Comparison of ENCODE assay signal across 24 mouse cellular contexts in genomic region chr2:163461307-163461706, GRCm38 (mm10). TPM values are rescaled to one million over a fixed set of nuclear protein-coding genes. Genes with fewer than 3 reads are reported as not detected.
DNase-seq lines count a peak whose midpoint lies in the region; TF ChIP-seq lines count a peak whose summit lies in the region.
"Not testable (repeated sequence)": the region's sequence is repeated elsewhere in the genome, so short reads cannot be mapped to it uniquely, and the experiment has no call there.
"Had no signal": no experiment of that assay in that cellular context is flagged by ENCODE, and none has a peak within 500 bp of the region (broad histone marks: within the 10 kb centered on the region; RNA-seq: fewer than 3 reads in every experiment).

No protein-coding gene starts in this region.

- H3K4me1 ChIP-seq in ES-Bruce4 (ENCODE audit: control insufficient read depth, insufficient read depth, low read length) (peaks cover 12% of the 10 kb centered on the region), ES-E14 (ENCODE audit: control insufficient read depth in 2 of 2, insufficient read depth in 2 of 2, low read length in 2 of 2, poor library complexity in 1 of 2) (peaks cover 18 to 20% of the 10 kb centered on the region in 2 experiments)

- not testable (repeated sequence) for H3K4me3 ChIP-seq in ES-Bruce4 (ENCODE audit: low read depth, low read length); ES-E14 (ENCODE audit: insufficient read depth in 1 of 2, low read depth in 1 of 2, low read length in 2 of 2, poor library complexity in 1 of 2, severe bottlenecking in 1 of 2)

- H3K27ac ChIP-seq in ES-Bruce4 (ENCODE audit: insufficient read depth, low read length) (peak overlapping the region; percentile 96), ES-E14 (ENCODE audit: insufficient read depth, low read depth, low read length, poor library complexity, severe bottlenecking) (peak overlapping the region; percentile 92)

- TF ChIP-seq EP300 in ES-Bruce4 (IDR thresholded peaks at IDR 0.05; ENCODE audit: insufficient read depth, low read depth, low read length) = not testable (repeated sequence)

- H3K27me3 ChIP-seq in ES-Bruce4 (ENCODE audit: control insufficient read depth, insufficient read depth, low read length, poor library complexity, severe bottlenecking) = not testable (repeated sequence)

- in situ Hi-C loops in ES-E14 (cut with MboI; ENCODE audit: low sequenced_read_pairs in 2 of 2, unreplicated experiment in 2 of 2) = not testable (repeated sequence)

- DNase-seq in ES-E14 (ENCODE audit: low read depth, low spot score) = not testable (repeated sequence)
- peak; percentile 47 for DNase-seq in ZHBTc4 (ENCODE audit: low read depth, low spot score)
- DNase-seq in cerebellum, adult 8-10 months = peak; percentile 0
- DNase-seq in cerebellum, adult 9-11 months = peak; percentile 8

- not testable (repeated sequence) for TF ChIP-seq POLR2A in ES-Bruce4 (IDR thresholded peaks at IDR 0.05; ENCODE audit: insufficient read depth, low read length)

- H3K36me3 ChIP-seq in ES-Bruce4 (ENCODE audit: control insufficient read depth, insufficient read depth, low read length, poor library complexity, severe bottlenecking); ES-E14 (ENCODE audit: control insufficient read depth, insufficient read depth, low read length, poor library complexity, severe bottlenecking): not testable (repeated sequence)

- not testable (repeated sequence) for H3K9me3 ChIP-seq in ES-Bruce4 (replicated peaks; ENCODE audit: control insufficient read depth, insufficient read depth, low read length, poor library complexity, severe bottlenecking); ES-E14 (ENCODE audit: control insufficient read depth, insufficient read depth, low read depth, low read length)

- H3K9ac ChIP-seq in ES-Bruce4 (ENCODE audit: low read depth, poor library complexity, severe bottlenecking); ES-E14 (ENCODE audit: insufficient read depth, low read depth, low read length, poor library complexity, severe bottlenecking): not testable (repeated sequence)

- not testable (repeated sequence) for TF ChIP-seq CTCF in ES-Bruce4 (IDR thresholded peaks at IDR 0.05; ENCODE audit: low read depth, low read length)

TF ChIP-seq in ES-E14, 5 proteins besides CTCF, POLR2A, EP300 and RAD21:
- TF ChIP-seq MAFK (IDR thresholded peaks at IDR 0.05; ENCODE audit: insufficient read depth, low read depth, low read length) = peak; percentile 60; the same call in 1 of the 2 replicates

RNA-seq across cellular contexts. Expression of gene Fitm2, which starts 11.1 kb away (rescaled TPM):
- 4.4 and 4.9 TPM in 2 replicates for polyA plus RNA-seq in ES-Bruce4 (2011; ENCODE audit: insufficient read depth, insufficient read length, low read depth, missing spikeins)
- total RNA-seq in ES-E14 (2012; rRNA removed) = 23.4 and 29.8 TPM in 2 replicates

RNA-seq across cellular contexts. Expression of gene Gdap1l1, which starts 23.0 kb away (rescaled TPM):
- polyA plus RNA-seq in ES-Bruce4 (2011; ENCODE audit: insufficient read depth, insufficient read length, low read depth, missing spikeins) = 2.4 and 2.7 TPM in 2 replicates
- total RNA-seq in ES-E14 (2012; rRNA removed) = 1.1 and 3.1 TPM in 2 replicates
- total RNA-seq: CH12.LX, MEL had no signal
- polyA plus RNA-seq: CD4-positive, CD25-positive, alpha-beta regulatory T cell, adult 4 months; erythroblast, embryonic 14.5 days had no signal

RNA-seq across cellular contexts. Expression of gene R3hdml, which starts 30.8 kb away (rescaled TPM):
- not detected in 2 replicates for polyA plus RNA-seq in ES-Bruce4 (2011; ENCODE audit: insufficient read depth, insufficient read length, low read depth, missing spikeins)
- 4.4 and 5.7 TPM in 2 replicates for total RNA-seq in ES-E14 (2012; rRNA removed)
- total RNA-seq: adrenal gland, adult 2 months; adrenal gland, postnatal 10 days; adrenal gland, postnatal 25 days; CH12.LX; common myeloid progenitor, adult 5-6 weeks; gastrocnemius, adult 8-10 months; MEL had no signal
- polyA plus RNA-seq: adrenal gland, adult 2 months; brain, embryonic 14.5 days; CD4-positive, CD25-positive, alpha-beta regulatory T cell, adult 4 months; cerebellum, adult 2 months; embryonic facial prominence, embryonic 11.5 days; embryonic facial prominence, embryonic 13.5 days; erythroblast, embryonic 14.5 days; forebrain, embryonic 10.5 days; forebrain, embryonic 12.5 days; forebrain, embryonic 14.5 days; forebrain, embryonic 16.5 days had no signal

RNA-seq across cellular contexts. Expression of gene Oser1, which starts 36.8 kb away (rescaled TPM):
- polyA plus RNA-seq in ES-Bruce4 (2011; ENCODE audit: insufficient read depth, insufficient read length, low read depth, missing spikeins) = 48.3 and 50.6 TPM in 2 replicates
- 31.5 and 42.0 TPM in 2 replicates for total RNA-seq in ES-E14 (2012; rRNA removed)

RNA-seq across cellular contexts. Expression of gene Hnf4a, which starts 45.3 kb away (rescaled TPM):
- polyA plus RNA-seq in ES-Bruce4 (2011; ENCODE audit: insufficient read depth, insufficient read length, low read depth, missing spikeins) = not detected in 2 replicates
- 0.90 and 1.1 TPM in 2 replicates for total RNA-seq in ES-E14 (2012; rRNA removed)
- total RNA-seq: adrenal gland, postnatal 25 days; CH12.LX had no signal
- polyA plus RNA-seq: CD4-positive, CD25-positive, alpha-beta regulatory T cell, adult 4 months; embryonic facial prominence, embryonic 11.5 days; embryonic facial prominence, embryonic 13.5 days; embryonic facial prominence, embryonic 15.5 days; forebrain, embryonic 10.5 days; forebrain, embryonic 12.5 days; forebrain, embryonic 14.5 days; frontal cortex, adult 2 months had no signal
